Mouse (Mus musculus): Measurements from ENCODE around the gene Ablim2.

Ablim2 gene

GRCm38 (mm10) chr5:35770246-35770645 lies 12.6 kb downstream of the Ablim2 start:
- no peak for DNase-seq (ENCODE audit: low read depth, low spot score)

DNA sequence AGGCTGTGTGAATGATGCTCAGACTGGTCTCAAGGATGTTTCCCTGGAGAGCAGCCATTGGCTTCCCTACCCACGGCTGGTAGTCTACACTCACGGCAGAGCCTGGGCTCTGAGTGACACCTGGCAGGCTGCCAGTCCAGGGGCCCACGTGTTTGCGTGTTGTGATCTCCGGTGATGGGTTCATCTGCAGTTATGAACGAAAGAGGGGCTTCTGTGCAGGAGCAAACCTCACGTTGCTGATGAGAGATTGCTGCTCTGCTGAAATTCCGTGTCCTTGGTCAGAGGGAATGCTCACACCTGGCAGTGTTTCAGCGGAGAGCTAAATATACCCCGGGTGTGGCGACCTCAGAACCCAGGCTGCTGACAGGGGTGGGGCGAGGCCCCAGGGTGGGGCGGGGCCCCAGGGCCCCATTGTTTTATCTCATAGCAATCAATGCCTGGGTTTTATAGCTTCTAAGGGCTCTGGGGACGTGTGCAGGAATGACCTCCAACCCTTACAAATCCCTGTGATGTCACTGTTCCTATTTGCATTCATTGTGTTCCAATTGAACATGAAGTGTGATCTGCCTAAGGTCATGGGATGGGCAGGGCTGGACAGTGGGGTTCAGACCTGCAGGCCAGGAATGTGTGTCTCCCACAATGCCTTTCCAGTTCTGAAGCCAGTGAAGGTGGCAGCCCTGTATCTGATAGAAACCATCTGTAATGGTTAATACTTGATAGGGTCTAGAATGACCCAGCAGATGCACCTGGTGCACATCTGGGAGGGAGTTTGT lies 13.4 kb downstream of the Ablim2 start:
- DNase-seq (ENCODE audit: low read depth, low spot score): no peak

DNA sequence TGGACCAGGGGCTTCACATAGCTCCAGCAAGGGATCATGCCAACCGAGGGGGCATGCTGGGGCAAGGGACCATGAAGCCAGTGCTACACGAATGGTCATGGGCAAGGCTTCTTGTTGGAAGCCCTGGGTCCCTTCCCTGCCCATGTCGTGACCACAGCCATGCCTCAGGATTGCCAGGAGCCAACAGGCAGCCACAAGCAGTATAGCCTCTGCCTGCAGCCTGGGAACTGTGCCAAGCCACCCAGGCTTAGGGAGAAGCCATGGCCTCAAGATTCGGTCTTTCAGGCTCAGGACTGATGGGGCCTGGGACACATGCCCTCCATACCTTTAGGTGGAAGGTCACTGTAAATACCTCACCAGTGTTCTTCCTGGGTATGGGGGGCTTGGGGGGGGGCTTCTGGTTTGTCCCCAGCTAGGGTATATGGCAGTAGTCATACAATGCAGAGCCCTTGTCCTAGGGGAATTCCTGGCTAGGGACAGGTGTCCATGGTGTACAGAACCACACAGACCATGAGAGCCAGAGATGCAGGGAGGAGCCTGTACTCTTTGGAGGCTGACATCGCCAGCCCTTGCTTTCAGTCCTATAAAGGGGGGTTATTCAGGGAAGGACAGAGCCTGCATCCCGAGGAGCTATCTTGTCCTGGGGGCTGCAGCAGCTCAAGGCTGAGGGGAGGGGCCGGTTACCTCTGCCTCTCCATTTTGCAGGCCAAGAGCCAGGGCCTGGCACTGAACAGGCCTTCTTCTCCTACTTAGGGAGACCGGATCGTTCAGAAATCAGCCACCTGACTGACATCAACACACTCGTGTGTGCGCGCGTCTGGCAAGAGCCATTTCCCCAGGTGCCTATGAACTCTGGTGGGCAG lies 15.8 kb downstream of the Ablim2 start:
- peak; percentile 78 for DNase-seq (ENCODE audit: low read depth, low spot score)

DNA sequence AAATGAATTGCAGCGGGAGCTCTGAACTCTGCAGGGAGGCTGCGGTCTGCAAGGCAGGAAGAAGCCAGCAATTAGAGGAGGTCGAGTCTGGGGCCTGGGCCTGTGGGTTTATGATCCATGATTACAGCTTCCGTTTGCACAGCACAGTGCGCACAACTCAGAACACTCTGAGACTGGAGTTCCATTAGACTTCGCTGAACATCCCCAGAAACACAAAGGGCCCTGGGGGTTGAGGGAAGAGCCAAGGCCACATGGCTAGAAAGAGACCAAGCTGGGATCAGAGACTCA lies 16.4 kb downstream of the Ablim2 start:
- no peak for DNase-seq (ENCODE audit: low read depth, low spot score)

DNA sequence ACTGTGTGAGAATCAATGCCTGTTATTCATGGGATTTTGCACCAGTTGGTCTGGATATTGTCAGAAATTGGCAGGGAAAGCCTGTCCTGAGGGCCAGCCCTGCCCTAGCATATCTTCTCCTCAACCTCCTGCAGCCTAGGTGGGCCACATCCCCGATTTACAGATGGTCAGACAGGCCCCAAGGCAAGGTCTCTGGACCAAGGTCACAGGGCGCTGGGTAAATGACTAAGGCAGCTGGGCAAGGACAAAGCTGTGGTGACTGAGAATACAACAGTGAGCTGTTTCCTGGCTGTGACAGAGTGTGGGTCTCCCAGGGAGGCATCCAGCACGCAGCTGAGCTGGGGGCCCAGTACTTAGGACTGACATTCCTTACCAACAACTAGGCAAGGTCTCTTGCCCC lies 23.4 kb downstream of the Ablim2 start:
- no peak for DNase-seq (ENCODE audit: low read depth, low spot score)

GRCm38 (mm10) chr5:35782648-35783180 lies 25.0 kb downstream of the Ablim2 start:
- DNase-seq (ENCODE audit: low read depth, low spot score): no peak

- DNase-seq (ENCODE audit: low read depth, low spot score): no peak
These were observed 28.2 kb downstream of the Ablim2 start for GRCm38 (mm10) chr5:35785853-35786252.

DNA sequence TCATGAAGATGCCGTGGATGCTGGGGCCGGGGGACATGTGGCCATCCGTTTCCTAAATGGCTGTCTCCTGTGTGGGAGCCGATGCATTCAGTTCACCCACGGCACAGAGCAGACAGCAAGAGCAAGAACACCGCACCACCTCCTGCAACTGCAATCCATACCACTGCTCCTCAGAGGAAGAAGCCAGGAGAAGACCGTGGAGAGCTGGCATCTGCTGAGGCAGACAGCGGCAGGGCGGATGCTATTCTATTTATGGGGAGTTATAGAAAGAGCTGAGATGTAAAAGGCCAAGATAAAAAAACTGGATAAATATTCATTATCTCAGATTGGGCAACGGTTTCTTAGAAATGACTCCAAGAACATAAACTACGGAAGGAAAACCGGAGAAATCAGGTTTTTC lies 30.2 kb downstream of the Ablim2 start:
- no peak for DNase-seq (ENCODE audit: low read depth, low spot score)

- no peak for DNase-seq (ENCODE audit: low read depth, low spot score)
These were observed 31.0 kb downstream of the Ablim2 start for GRCm38 (mm10) chr5:35788719-35789118.

DNA sequence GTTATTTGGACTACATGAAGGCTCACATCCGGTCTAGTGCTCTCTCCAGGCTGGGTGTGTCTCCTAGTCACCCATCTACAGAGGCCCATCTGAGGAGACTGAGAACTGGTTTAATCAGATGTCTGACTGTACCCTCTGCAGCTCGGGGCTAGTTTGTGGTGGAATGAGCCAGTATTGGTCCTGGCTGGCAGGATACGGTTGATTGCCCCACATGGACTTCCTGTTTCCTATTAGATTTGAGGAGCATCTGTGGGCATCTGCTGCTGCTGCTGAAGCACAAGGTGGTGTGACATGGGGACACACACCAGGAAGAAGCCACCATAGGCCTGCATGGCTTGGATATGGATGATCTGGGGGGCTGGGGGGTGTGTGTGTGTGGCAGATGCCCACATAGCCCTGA lies 32.0 kb downstream of the Ablim2 start:
- DNase-seq (ENCODE audit: low read depth, low spot score): peak; percentile 18

- no peak for DNase-seq (ENCODE audit: low read depth, low spot score)
These were observed 32.8 kb downstream of the Ablim2 start for GRCm38 (mm10) chr5:35790387-35791065.

- no peak for DNase-seq (ENCODE audit: low read depth, low spot score)
These were observed 36.3 kb downstream of the Ablim2 start for GRCm38 (mm10) chr5:35793971-35794370.

DNA sequence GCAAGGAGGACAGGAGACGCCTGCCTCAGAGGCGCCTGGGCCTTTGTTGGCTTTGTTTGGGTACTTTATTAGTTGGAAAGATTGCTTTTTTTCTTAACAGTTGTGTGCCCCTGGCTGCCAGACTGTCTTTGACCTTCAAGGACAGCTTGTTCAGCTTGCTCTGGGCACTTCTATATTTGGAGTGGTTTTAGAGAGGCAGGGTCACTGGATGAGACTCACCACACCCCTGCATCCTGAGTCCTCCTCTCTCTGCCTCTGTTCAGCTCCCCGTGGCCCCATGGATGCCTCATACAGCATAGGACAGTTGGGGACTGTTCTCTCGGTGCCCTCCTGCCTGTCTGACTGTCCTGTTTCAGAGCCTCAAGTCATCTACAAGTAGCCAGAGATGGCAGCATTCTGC lies 37.3 kb downstream of the Ablim2 start:
- DNase-seq (ENCODE audit: low read depth, low spot score): no peak

GRCm38 (mm10) chr5:35795481-35796048 lies 37.9 kb downstream of the Ablim2 start:
- DNase-seq (ENCODE audit: low read depth, low spot score): peak; percentile 88

GRCm38 (mm10) chr5:35796136-35796535 lies 38.5 kb downstream of the Ablim2 start:
- DNase-seq (ENCODE audit: low read depth, low spot score): no peak

- no peak for DNase-seq (ENCODE audit: low read depth, low spot score)
These were observed 41.4 kb downstream of the Ablim2 start for GRCm38 (mm10) chr5:35799090-35799489.

- no peak for DNase-seq (ENCODE audit: low read depth, low spot score)
These were observed 45.7 kb downstream of the Ablim2 start for GRCm38 (mm10) chr5:35803416-35803815.

DNA sequence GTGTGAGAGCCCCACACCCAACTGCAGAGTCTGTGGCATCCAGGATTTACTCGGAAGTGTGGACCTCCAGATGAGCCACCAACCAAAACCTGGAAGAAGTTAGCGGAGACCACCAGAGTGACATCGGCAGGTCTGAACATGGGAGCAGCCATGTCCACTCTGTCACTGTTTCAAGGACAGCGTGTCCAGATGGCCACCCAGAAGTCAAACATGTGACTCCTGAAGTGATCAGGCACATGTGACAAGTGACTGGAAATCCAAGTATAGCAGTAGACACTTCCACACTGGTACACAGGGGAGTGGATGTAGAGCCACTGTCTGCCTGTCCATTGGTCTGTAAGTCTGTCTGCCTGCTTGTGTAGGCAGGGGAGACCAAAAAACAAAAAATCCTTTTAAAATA lies 47.0 kb downstream of the Ablim2 start:
- DNase-seq (ENCODE audit: low read depth, low spot score): no peak

GRCm38 (mm10) chr5:35805209-35805608 lies 47.5 kb downstream of the Ablim2 start:
- DNase-seq (ENCODE audit: low read depth, low spot score): no peak

DNA sequence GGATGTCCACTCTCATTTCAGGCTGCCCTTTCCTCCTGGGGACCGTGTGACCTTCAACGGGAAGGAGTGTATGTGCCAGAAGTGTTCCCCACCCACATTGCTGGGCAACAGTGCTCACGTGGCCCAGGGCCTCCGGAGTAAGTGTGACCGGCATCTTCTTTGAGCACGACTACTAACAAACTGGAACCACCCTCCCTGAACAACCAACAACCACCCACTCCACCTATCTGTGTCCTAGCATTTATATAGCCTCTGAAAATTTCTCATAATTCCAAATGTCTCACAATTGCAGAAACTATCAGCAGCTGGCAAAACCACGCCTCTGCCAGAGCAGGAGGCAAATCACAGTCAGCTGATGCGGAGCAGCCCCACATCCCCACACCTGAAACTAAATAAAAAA lies 49.3 kb downstream of the Ablim2 start:
- DNase-seq (ENCODE audit: low read depth, low spot score): no peak

DNA sequence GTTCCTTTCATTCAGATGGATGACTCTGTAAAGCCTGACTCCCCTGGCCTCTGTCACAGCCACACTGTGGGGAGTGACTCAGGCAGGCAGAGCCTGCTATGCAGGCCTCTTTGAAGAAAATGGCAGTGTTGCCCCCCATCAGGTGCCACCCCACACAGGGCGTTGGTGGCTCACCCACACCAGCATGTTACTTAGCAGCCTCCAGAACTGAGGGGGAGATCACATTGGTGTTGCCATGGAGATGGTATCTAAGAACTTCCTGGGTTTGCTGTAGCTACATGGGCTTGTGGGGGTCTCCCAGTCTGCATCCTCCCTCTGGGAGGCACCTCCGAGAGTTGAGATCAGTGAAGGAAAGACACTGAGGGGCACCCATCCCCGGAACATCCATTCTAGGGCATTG lies 52.8 kb downstream of the Ablim2 start:
- no peak for DNase-seq (ENCODE audit: low read depth, low spot score)

Data from 3T3-L1 (cell line).